Mouse (Mus musculus) myocyte (in vitro differentiated cells): ENCODE data around the gene Obscn.
A peak's percentile ranks its signal among the peaks of the same experiment; 100 is the strongest.

Experiments
- CEBPB ChIP-seq: IDR thresholded peaks from 2 replicates; pipeline ENCODE4 v1.6.1; 2011; ENCODE audit warnings: mild to moderate bottlenecking, moderate library complexity; ENCODE audit not compliant: poor library complexity, insufficient read depth, severe bottlenecking
- E2F4 ChIP-seq: IDR thresholded peaks from one replicate; pipeline ENCODE4 v1.6.1; 2011; ENCODE audit warnings: mild to moderate bottlenecking, control low read depth, moderate library complexity; ENCODE audit not compliant: insufficient read depth
- MAX ChIP-seq: IDR thresholded peaks from one replicate; pipeline ENCODE4 v1.6.1; 2011; ENCODE audit warnings: low read depth, mild to moderate bottlenecking, control low read depth
- POLR2A ChIP-seq: IDR thresholded peaks from one replicate; pipeline ENCODE4 v1.6.1; 2011; ENCODE audit warnings: low read depth, mild to moderate bottlenecking, control low read depth, moderate library complexity; ENCODE audit not compliant: insufficient read length
- POLR2AphosphoS2 ChIP-seq: IDR thresholded peaks from one replicate; pipeline ENCODE4 v1.6.1; 2011; ENCODE audit warnings: low read depth, control low read depth; ENCODE audit not compliant: insufficient read length
- SRF ChIP-seq: IDR thresholded peaks from one replicate; pipeline ENCODE4 v1.6.1; 2011; ENCODE audit warnings: low read depth; ENCODE audit not compliant: control insufficient read depth, insufficient read length
- USF1 ChIP-seq: IDR thresholded peaks from one replicate; pipeline ENCODE4 v1.6.1; 2011; ENCODE audit warnings: low read depth, mild to moderate bottlenecking, control low read depth, moderate library complexity

DNA sequence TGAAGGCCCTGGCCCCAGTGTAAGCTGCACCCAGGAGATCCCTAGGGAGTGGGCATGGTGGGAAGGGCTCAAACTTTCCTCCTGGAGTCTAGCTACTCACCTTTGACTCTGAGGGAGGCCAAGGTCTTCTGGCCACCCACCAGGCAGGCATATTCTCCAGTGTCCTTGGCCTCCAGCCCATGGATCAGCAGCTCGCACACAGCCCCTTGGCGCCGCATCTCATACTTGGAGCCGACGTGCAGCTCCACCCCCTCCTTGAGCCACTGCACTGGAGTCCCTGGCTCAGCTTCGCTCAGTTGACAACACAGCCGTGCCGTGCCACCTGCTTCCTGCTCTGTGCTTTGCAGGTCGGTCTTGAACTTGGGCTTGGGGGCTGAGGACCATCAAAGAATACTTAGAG lies 85.2 kb downstream of the Obscn start:
- TF ChIP-seq SRF (no peak), POLR2A (no peak), USF1 (no peak), MAX (no peak), POLR2AphosphoS2 (peak; percentile 27), E2F4 (no peak), CEBPB (no peak)
